Mouse (Mus musculus) heart, embryonic 15.5 days (tissue): ENCODE results near the gene Gm47995. TPM values are rescaled to one million over a fixed set of nuclear protein-coding genes. Genes with fewer than 3 reads are reported as not detected.

Experiments used
- ATAC-seq: fragments of 200-750 bp; cut with Nextera tagmentation; replicated peaks from 2 replicates; pipeline ENCODE4 v1.8.0; 2017; ENCODE audit warnings: low read depth, moderate TSS enrichment; ENCODE audit not compliant: insufficient number of reproducible peaks, insufficient read depth, low FRiP score
- H3K27ac ChIP-seq: fragments of 300-500 bp; sonication (generic); 2 replicates; pipeline ENCODE4 v1.5.1; 2015; ENCODE audit warnings: mild to moderate bottlenecking, inconsistent platforms
- H3K27me3 ChIP-seq: fragments of 300-500 bp; sonication (generic); 2 replicates; pipeline ENCODE4 v1.6.1; 2015; ENCODE audit warnings: inconsistent platforms
- H3K36me3 ChIP-seq: fragments of 300-500 bp; sonication (generic); 2 replicates; pipeline ENCODE4 v1.6.1; 2015; ENCODE audit warnings: mild to moderate bottlenecking, inconsistent platforms
- H3K4me1 ChIP-seq: fragments of 300-500 bp; sonication (generic); replicated peaks from 2 replicates; pipeline ENCODE4 v1.6.1; 2015; ENCODE audit warnings: inconsistent platforms
- H3K4me2 ChIP-seq: fragments of 300-500 bp; sonication (generic); 2 replicates; pipeline ENCODE4 v1.6.1; 2015; ENCODE audit warnings: inconsistent platforms, mild to moderate bottlenecking, moderate library complexity
- H3K4me3 ChIP-seq: fragments of 300-500 bp; sonication (generic); 2 replicates; pipeline ENCODE4 v1.5.1; 2015; ENCODE audit warnings: mild to moderate bottlenecking, inconsistent platforms
- H3K9ac ChIP-seq: fragments of 300-500 bp; sonication (generic); 2 replicates; pipeline ENCODE4 v1.6.1; 2015; ENCODE audit warnings: mild to moderate bottlenecking, inconsistent platforms
- H3K9me3 ChIP-seq: fragments of 300-500 bp; sonication (generic); replicated peaks from 2 replicates; pipeline ENCODE4 v1.6.1; 2016; ENCODE audit warnings: inconsistent platforms
- WGBS: fragments of 180-500 bp; shearing (Covaris S2); methylation state at CpG from one replicate; pipeline ENCODE4 v1.1.7; 2015; ENCODE audit warnings: mixed read lengths; 5-methylcytosine and 5-hydroxymethylcytosine counted together
- polyA plus RNA-seq: library from polyadenylated mRNA; unstranded; fragments of >200 nt; fragmentation: Nextera tagmentation; extraction: Ambion mirVana; gene quantifications from 2 replicates; pipeline ENCODE4 v1.2.1, GENCODE M21; 2015

Gm47995 gene
- polyA plus RNA-seq, 1 experiment from 2014 or later = not detected

- Histone ChIP-seq H3K27me3 (no peaks in the 10 kb centered on the region), H3K4me1 (peaks cover 18% of the 10 kb centered on the region), H3K4me3 (no peak overlapping the region), H3K36me3 (no peaks in the 10 kb centered on the region), H3K4me2 (no peak overlapping the region), H3K9me3 (no peaks in the 10 kb centered on the region), H3K9ac (no peak overlapping the region), H3K27ac (peak overlapping the region; percentile 68; the same call in 1 of the 2 replicates)
- 52% methylated on average over 2 of the region's 2 CpGs for WGBS
- ATAC-seq = no peak
Measured at GRCm38 (mm10) chr1:151235574-151235973, 37.3 kb downstream of the Gm47995 start.

DNA sequence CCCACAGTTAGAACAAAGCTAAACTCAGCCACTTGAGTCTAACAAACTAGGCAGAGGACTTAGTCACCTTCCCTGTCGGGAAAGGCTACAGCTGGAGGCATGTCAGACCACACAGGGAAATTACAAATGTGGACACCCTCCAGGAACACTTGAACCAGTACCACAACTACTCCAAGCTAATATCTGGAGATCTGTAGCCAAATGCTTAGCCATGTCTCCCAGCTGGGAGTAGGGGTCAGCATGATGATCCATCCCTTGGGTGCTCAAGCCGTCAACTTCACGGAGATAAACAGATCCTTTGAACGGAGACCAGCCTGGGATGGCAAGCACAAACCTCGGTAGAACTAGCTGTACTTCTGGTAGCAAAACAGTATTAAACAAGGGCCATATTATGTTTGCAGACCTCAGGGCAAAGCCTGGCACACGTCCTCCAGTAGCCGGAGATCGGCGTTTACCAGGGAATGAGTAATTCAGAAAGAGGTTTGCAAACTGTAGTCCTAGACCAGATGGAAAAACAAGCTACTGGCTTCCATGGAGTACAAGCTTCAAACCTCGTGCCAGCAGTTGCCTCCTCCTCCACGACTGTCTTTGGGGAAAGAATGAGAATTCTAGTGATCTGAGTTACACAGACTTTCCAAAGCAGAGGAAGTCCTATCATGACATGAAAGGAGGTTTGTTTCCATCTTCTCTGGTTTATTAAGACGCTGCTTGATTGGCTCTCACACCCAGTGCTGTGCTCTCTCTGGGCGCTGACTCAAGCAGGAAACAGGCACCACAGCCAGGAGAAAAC is 38.1 kb downstream of the Gm47995 start:
- H3K4me2 ChIP-seq = no peak overlapping the region
- peak; percentile 81 for ATAC-seq
- no peak overlapping the region for H3K4me3 ChIP-seq
- H3K4me1 ChIP-seq = peaks cover 18% of the 10 kb centered on the region
- no peaks in the 10 kb centered on the region for H3K36me3 ChIP-seq
- H3K9me3 ChIP-seq = no peaks in the 10 kb centered on the region
- H3K27me3 ChIP-seq = no peaks in the 10 kb centered on the region
- H3K27ac ChIP-seq = peak overlapping the region; percentile 68
- 57% methylated on average over 13 of the region's 13 CpGs for WGBS
- H3K9ac ChIP-seq = no peak overlapping the region

DNA sequence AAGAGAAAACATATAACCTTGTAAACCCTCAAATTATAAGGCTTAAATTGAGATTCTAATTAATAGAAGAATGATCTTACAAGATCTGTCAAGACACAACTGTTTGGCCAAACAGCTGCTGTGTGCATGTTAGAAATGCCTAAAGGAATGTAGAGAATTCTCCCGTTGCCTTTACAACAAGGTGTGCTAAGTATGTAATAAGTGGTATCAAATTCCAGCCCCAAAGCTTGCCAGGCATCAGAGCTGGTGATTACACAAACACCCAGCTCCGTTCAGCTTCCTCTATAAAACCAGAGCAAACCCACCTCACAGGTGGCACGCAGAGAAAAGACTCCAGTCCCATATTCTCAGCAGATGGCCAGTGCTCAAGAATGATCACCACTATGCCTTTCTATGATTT is 39.5 kb downstream of the Gm47995 start:
- H3K36me3 ChIP-seq = no peaks in the 10 kb centered on the region
- no peaks in the 10 kb centered on the region for H3K9me3 ChIP-seq
- no peak for ATAC-seq
- H3K27ac ChIP-seq = no peak overlapping the region
- H3K4me2 ChIP-seq = no peak overlapping the region
- WGBS = 46% methylated on average over 3 of the region's 3 CpGs
- H3K9ac ChIP-seq = no peak overlapping the region
- peaks cover 18% of the 10 kb centered on the region for H3K4me1 ChIP-seq
- H3K4me3 ChIP-seq = no peak overlapping the region
- no peaks in the 10 kb centered on the region for H3K27me3 ChIP-seq

DNA sequence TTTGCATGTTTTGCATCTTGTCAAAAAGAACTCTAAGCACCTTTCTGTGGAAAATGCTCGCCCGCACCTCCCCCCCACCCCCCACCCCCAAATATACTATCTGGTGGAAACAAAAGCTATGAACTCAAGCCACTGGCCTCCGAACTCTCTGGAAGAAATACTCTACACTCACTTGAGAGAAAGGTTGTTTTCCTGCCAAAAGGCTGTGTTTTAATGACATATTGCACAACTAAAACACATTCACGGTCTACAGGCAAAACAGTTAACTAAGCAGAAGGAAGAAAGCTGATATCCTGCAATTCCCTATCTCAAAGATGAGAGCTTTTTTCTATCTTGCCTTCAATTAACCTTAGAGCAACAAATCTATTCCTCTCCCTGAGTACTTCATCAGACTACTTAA is 45.1 kb downstream of the Gm47995 start:
- no peak for ATAC-seq
- no peak overlapping the region for H3K27ac ChIP-seq
- WGBS = 81% methylated on average over 4 of the region's 4 CpGs
- H3K9me3 ChIP-seq = no peaks in the 10 kb centered on the region
- no peaks in the 10 kb centered on the region for H3K36me3 ChIP-seq
- H3K4me3 ChIP-seq = no peak overlapping the region
- no peaks in the 10 kb centered on the region for H3K27me3 ChIP-seq
- no peak overlapping the region for H3K4me2 ChIP-seq
- no peak overlapping the region for H3K9ac ChIP-seq
- H3K4me1 ChIP-seq = no peaks in the 10 kb centered on the region

DNA sequence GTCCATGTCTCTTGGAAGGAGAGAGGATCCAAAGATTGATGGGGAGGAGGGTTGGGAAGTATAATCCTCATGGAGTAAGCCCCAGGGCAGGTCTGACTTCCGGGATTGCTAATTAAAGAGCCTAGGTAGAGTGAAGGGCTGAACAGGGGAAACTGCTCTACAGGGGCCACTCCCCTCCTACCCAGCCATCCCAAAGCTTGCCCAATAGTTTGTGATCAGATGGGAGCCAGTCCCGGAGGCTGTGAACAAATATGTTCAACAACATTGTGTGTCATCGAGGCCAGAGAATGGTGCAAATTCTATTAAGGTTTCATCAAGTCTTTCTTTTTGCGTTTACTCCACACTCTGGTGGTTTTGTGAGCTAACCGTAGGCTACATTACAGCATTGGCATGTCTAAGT is 45.8 kb downstream of the Gm47995 start:
- Histone ChIP-seq H3K4me3 (no peak overlapping the region), H3K27me3 (no peaks in the 10 kb centered on the region), H3K4me2 (no peak overlapping the region), H3K4me1 (no peaks in the 10 kb centered on the region), H3K9me3 (no peaks in the 10 kb centered on the region), H3K27ac (no peak overlapping the region), H3K36me3 (no peaks in the 10 kb centered on the region), H3K9ac (no peak overlapping the region)
- 86% methylated on average over 5 of the region's 5 CpGs for WGBS
- ATAC-seq = no peak

DNA sequence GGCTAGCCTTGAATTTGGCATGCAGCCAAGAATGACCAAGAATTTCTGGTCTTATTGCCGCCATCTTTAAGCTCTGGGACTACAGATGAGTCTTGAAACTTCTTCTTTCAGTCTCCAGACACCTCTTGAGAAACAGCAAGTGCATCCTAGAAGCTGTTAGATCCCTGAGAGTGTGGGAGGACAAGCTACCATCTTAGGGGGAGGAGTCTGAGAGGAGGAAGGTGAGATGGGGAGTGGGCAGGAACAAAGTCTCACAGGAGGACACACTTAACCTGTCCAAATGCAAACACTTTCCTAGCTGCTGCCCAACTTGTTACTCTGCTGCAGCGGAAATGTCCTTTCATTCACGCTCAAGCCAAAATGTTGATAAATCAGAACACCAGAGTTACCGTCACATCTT is 46.5 kb downstream of the Gm47995 start:
- no peak overlapping the region for H3K4me2 ChIP-seq
- 90% methylated on average over 4 of the region's 4 CpGs for WGBS

DNA sequence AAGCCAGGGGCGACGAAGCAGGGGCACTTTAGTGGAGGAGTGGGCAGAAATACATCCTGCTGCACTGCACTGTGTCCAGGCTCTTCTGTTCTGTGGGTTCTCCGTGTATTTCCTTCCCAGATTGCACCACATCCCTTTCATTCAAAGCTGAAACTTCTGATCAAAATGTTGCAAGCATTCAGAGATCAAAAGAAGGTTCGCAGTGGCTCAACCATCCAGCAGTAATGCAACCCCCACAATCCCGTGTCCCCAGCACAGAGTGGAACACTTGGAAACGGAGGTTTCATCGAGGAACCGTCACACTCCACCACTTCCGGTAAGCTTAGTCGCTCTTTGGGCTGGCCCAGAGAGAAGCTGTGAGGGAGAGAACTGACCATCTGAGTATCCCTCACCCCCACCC is 46.9 kb downstream of the Gm47995 start:
- no peak overlapping the region for H3K4me3 ChIP-seq
- WGBS = 86% methylated on average over 10 of the region's 10 CpGs
- no peak overlapping the region for H3K4me2 ChIP-seq

More for the DNA sequence above, 46.5 kb downstream of the Gm47995 start:
- Histone ChIP-seq H3K36me3 (no peaks in the 10 kb centered on the region), H3K4me3 (no peak overlapping the region), H3K4me1 (no peaks in the 10 kb centered on the region), H3K27ac (no peak overlapping the region), H3K27me3 (no peaks in the 10 kb centered on the region), H3K9me3 (no peaks in the 10 kb centered on the region), H3K9ac (no peak overlapping the region)
- no peak for ATAC-seq

GRCm38 (mm10) chr1:151245846-151246245 is 47.6 kb downstream of the Gm47995 start:
- H3K9ac ChIP-seq = no peak overlapping the region
- WGBS = 54% methylated on average over 2 of the region's 2 CpGs
- no peaks in the 10 kb centered on the region for H3K9me3 ChIP-seq
- H3K36me3 ChIP-seq = no peaks in the 10 kb centered on the region
- H3K27ac ChIP-seq = no peak overlapping the region
- H3K27me3 ChIP-seq = no peaks in the 10 kb centered on the region
- H3K4me1 ChIP-seq = peaks cover under 1% of the 10 kb centered on the region; the same call in 1 of the 2 replicates
- no peak overlapping the region for H3K4me2 ChIP-seq
- no peak for ATAC-seq
- no peak overlapping the region for H3K4me3 ChIP-seq

More for the DNA sequence above, 46.9 kb downstream of the Gm47995 start:
- Histone ChIP-seq H3K27me3 (no peaks in the 10 kb centered on the region), H3K9ac (no peak overlapping the region), H3K9me3 (no peaks in the 10 kb centered on the region), H3K4me1 (no peaks in the 10 kb centered on the region), H3K27ac (no peak overlapping the region), H3K36me3 (no peaks in the 10 kb centered on the region)
- ATAC-seq = no peak

Other genes starting within 250 kb of the Gm47995 start
- gene Hmcn1, start 205.0 kb upstream of the Gm47995 start, polyA plus RNA-seq = 19.8 and 21.0 TPM in 2 replicates
- 0.09 TPM in 1 of 2 replicates, not detected in the other for gene Gm47985, start 15.9 kb upstream of the Gm47995 start, polyA plus RNA-seq
- gene Gm8947, start 6.1 kb upstream of the Gm47995 start, polyA plus RNA-seq = not detected in 2 replicates
- not detected in 2 replicates for gene 3110040M04Rik, start 5.7 kb downstream of the Gm47995 start, polyA plus RNA-seq
- not detected in 2 replicates for gene Gm47996, start 11.7 kb downstream of the Gm47995 start, polyA plus RNA-seq
- 278 and 308 TPM in 2 replicates for gene Ivns1abp, start 146.0 kb downstream of the Gm47995 start, polyA plus RNA-seq
- gene Swt1, start 230.0 kb downstream of the Gm47995 start, polyA plus RNA-seq = 13.0 and 16.9 TPM in 2 replicates
- gene Trmt1l, start 230.1 kb downstream of the Gm47995 start, polyA plus RNA-seq = 37.1 and 39.6 TPM in 2 replicates